Comparison of ENCODE assay signal across 8 mouse cellular contexts in genomic region chr2:35461131-35461947, GRCm38 (mm10). TPM values are rescaled to one million over a fixed set of nuclear protein-coding genes. Genes with fewer than 3 reads are reported as not detected.
DNase-seq lines count a peak whose midpoint lies in the region; ATAC-seq lines count a peak whose summit lies in the region.

No protein-coding gene starts in this region.

- peak; percentile 72 for ATAC-seq in heart, embryonic 15.5 days (replicated peaks; ENCODE audit: insufficient number of reproducible peaks, insufficient read depth, low FRiP score, low read depth)
- ATAC-seq in limb, embryonic 11.5 days (ENCODE audit: insufficient number of reproducible peaks, low FRiP score, low TSS enrichment, low read depth): no peak
- ATAC-seq in midbrain, embryonic 15.5 days (replicated peaks): 0 out of 2 replicates have a peak, but pooled peaks have one; percentile 8

- H3K27me3 ChIP-seq in heart, embryonic 15.5 days: no peaks in the 10 kb centered on the region
- 0 out of 2 replicates have a peak, but pooled peaks cover 2% of the 10 kb centered on the region for H3K27me3 ChIP-seq in limb, embryonic 11.5 days (ENCODE audit: control insufficient read depth, insufficient read depth, low read length)
- H3K27me3 ChIP-seq in midbrain, embryonic 15.5 days (replicated peaks): peaks cover 2% of the 10 kb centered on the region

- no peaks in the 10 kb centered on the region for H3K36me3 ChIP-seq in heart, embryonic 15.5 days
- no peaks in the 10 kb centered on the region for H3K36me3 ChIP-seq in limb, embryonic 11.5 days (ENCODE audit: control insufficient read depth, insufficient read depth, low read length)
- H3K36me3 ChIP-seq in midbrain, embryonic 15.5 days (replicated peaks): no peaks in the 10 kb centered on the region

- H3K9me3 ChIP-seq in heart, embryonic 15.5 days (replicated peaks): no peaks in the 10 kb centered on the region
- no peaks in the 10 kb centered on the region for H3K9me3 ChIP-seq in limb, embryonic 11.5 days (ENCODE audit: control insufficient read depth, low read length)
- H3K9me3 ChIP-seq in midbrain, embryonic 15.5 days: no peaks in the 10 kb centered on the region

- H3K4me2 ChIP-seq in heart, embryonic 15.5 days: peak overlapping the region; percentile 94
- peak overlapping the region; percentile 92 for H3K4me2 ChIP-seq in limb, embryonic 11.5 days (ENCODE audit: low read depth, severe bottlenecking)
- peak overlapping the region; percentile 98 for H3K4me2 ChIP-seq in midbrain, embryonic 15.5 days

- peak overlapping the region; percentile 67 for H3K4me3 ChIP-seq in heart, embryonic 15.5 days
- H3K4me3 ChIP-seq in limb, embryonic 11.5 days (ENCODE audit: low read depth, low read length): peak overlapping the region; percentile 57
- peak overlapping the region; percentile 56 for H3K4me3 ChIP-seq in midbrain, embryonic 15.5 days

- H3K9ac ChIP-seq in heart, embryonic 15.5 days: peak overlapping the region; percentile 79
- no peak overlapping the region for H3K9ac ChIP-seq in limb, embryonic 11.5 days (ENCODE audit: low read length)
- no peak overlapping the region for H3K9ac ChIP-seq in midbrain, embryonic 15.5 days

- H3K27ac ChIP-seq in heart, embryonic 15.5 days: peak overlapping the region; percentile 86
- H3K27ac ChIP-seq in limb, embryonic 11.5 days (replicated peaks; ENCODE audit: low read depth, low read length): no peak overlapping the region
- no peak overlapping the region for H3K27ac ChIP-seq in midbrain, embryonic 15.5 days

- peaks cover 36% of the 10 kb centered on the region for H3K4me1 ChIP-seq in heart, embryonic 15.5 days (replicated peaks)
- peaks cover 9% of the 10 kb centered on the region; the same call in 1 of the 2 replicates for H3K4me1 ChIP-seq in limb, embryonic 11.5 days (ENCODE audit: control insufficient read depth, insufficient read depth, low read length)
- peaks cover 19% of the 10 kb centered on the region for H3K4me1 ChIP-seq in midbrain, embryonic 15.5 days

- WGBS in heart, embryonic 15.5 days: 2% methylated on average over 19 of the region's 20 CpGs
- 3% methylated on average over 19 of the region's 20 CpGs for WGBS in limb, embryonic 11.5 days
- 5% methylated on average over 19 of the region's 20 CpGs for WGBS in midbrain, embryonic 15.5 days

- peak; percentile 98 for DNase-seq in MEL-GATA-1-ER (ENCODE audit: extremely low read depth, low read depth)
- peak; percentile 73 for DNase-seq in embryo, embryonic 10.5 days (ENCODE audit: low spot score)
- DNase-seq in limb, embryonic 11.5 days (ENCODE audit: low spot score): no peak
- peak; percentile 65 for DNase-seq in thymus, postnatal 14 days
- no peak for DNase-seq in right cerebral cortex, postnatal 14 days
- DNase-seq in left cerebral cortex, adult 8-10 months (ENCODE audit: low spot score in 2 of 2): no peak

RNA-seq across cellular contexts. Expression of gene Ggta1, which starts 1.7 kb away (rescaled TPM):
- polyA plus RNA-seq in heart, embryonic 15.5 days (2015; fragmentation: Nextera tagmentation; extraction: Ambion mirVana): 27.4 and 31.6 TPM in 2 replicates
- polyA plus RNA-seq in limb, embryonic 11.5 days (2014; fragmentation: Nextera tagmentation; extraction: Ambion mirVana): 5.3 and 6.0 TPM in 2 replicates
- polyA plus RNA-seq in midbrain, embryonic 15.5 days (2015; fragmentation: Nextera tagmentation; extraction: Ambion mirVana): 6.3 and 6.6 TPM in 2 replicates
- total RNA-seq in left cerebral cortex, adult 8-10 months (2022): 1 to 10 TPM; 4.0 to 7.7 (median 5.6) TPM

Comparison
In these comparisons a context has a peak if more than half of its experiments do, and no peak if none do; other contexts are left out.
1. DNase-seq: peak in MEL-GATA-1-ER (single experiment), embryo, embryonic 10.5 days (single experiment) and thymus, postnatal 14 days (single experiment); none in limb, embryonic 11.5 days (single experiment), right cerebral cortex, postnatal 14 days (single experiment) and left cerebral cortex, adult 8-10 months (0 of 2).
2. Peak in every context shown above with its lines, with median percentiles within 50 percentile points of each other: H3K4me2 ChIP-seq and H3K4me3 ChIP-seq.